ENCODE assay signal across 10 mouse cellular contexts in genomic region chr2:158570421-158571081, GRCm38 (mm10). TPM values are rescaled to one million over a fixed set of nuclear protein-coding genes. Genes with fewer than 3 reads are reported as not detected.
DNase-seq lines count a peak whose midpoint lies in the region; ATAC-seq and TF ChIP-seq lines count a peak whose summit lies in the region.
"Had no signal": no experiment of that assay in that cellular context is flagged by ENCODE, and none has a peak within 500 bp of the region (broad histone marks: within the 10 kb centered on the region; RNA-seq: fewer than 3 reads in every experiment).

No protein-coding gene starts in this region.

- TF ChIP-seq CTCF in layer of hippocampus, adult 2 months (conservative IDR thresholded peaks at IDR 0.05) = no peak

- H3K9me3 ChIP-seq in hindbrain, embryonic 12.5 days (replicated peaks) = no peaks in the 10 kb centered on the region
- H3K9me3 ChIP-seq in liver, embryonic 11.5 days (ENCODE audit: control insufficient read depth, low read length) = no peaks in the 10 kb centered on the region
- H3K9me3 ChIP-seq in neural tube, embryonic 13.5 days = no peaks in the 10 kb centered on the region

- no peak for ATAC-seq in CD4-positive, CD25-positive, alpha-beta regulatory T cell, adult 4 months
- ATAC-seq in hindbrain, embryonic 12.5 days (ENCODE audit: low FRiP score) = peak; percentile 50; the same call in 1 of the 2 replicates
- no peak for ATAC-seq in liver, embryonic 11.5 days (replicated peaks; ENCODE audit: low FRiP score)
- peak; percentile 91 for ATAC-seq in neural tube, embryonic 13.5 days (ENCODE audit: low read depth)

- peak; percentile 54 for DNase-seq in CD4-positive, CD25-positive, alpha-beta regulatory T cell, adult 2 months (ENCODE audit: low read depth, low spot score)
- peak; percentile 71 to 80 for DNase-seq in adrenal gland, postnatal 36 days
- DNase-seq in liver, embryonic 11.5 days (ENCODE audit: low spot score) = peak; percentile 45
- DNase-seq in layer of hippocampus, adult 2 months (ENCODE audit: low spot score in 2 of 2) = no peak
- DNase-seq in frontal cortex, postnatal 10 days (ENCODE audit: low spot score in 2 of 2) = no peak

- peaks cover 13% of the 10 kb centered on the region for H3K4me1 ChIP-seq in hindbrain, embryonic 12.5 days
- no peaks in the 10 kb centered on the region for H3K4me1 ChIP-seq in liver, embryonic 11.5 days (replicated peaks; ENCODE audit: control insufficient read depth, insufficient read depth, low read length)
- peaks cover 27% of the 10 kb centered on the region for H3K4me1 ChIP-seq in neural tube, embryonic 13.5 days (replicated peaks)

- H3K4me2 ChIP-seq in hindbrain, embryonic 12.5 days (replicated peaks) = no peak overlapping the region
- no peak overlapping the region for H3K4me2 ChIP-seq in liver, embryonic 11.5 days
- peak overlapping the region; percentile 28 for H3K4me2 ChIP-seq in neural tube, embryonic 13.5 days

- H3K36me3 ChIP-seq in hindbrain, embryonic 12.5 days = no peaks in the 10 kb centered on the region
- H3K36me3 ChIP-seq in liver, embryonic 11.5 days (ENCODE audit: control insufficient read depth, insufficient read depth, low read length) = no peaks in the 10 kb centered on the region
- H3K36me3 ChIP-seq in neural tube, embryonic 13.5 days = no peaks in the 10 kb centered on the region

- 26% methylated on average over 13 of the region's 13 CpGs for WGBS in hindbrain, embryonic 12.5 days
- WGBS in liver, embryonic 11.5 days = 28% methylated on average over 13 of the region's 13 CpGs
- 10% methylated on average over 13 of the region's 13 CpGs for WGBS in neural tube, embryonic 13.5 days

- peaks cover 25% of the 10 kb centered on the region for H3K27me3 ChIP-seq in hindbrain, embryonic 12.5 days
- H3K27me3 ChIP-seq in liver, embryonic 11.5 days (replicated peaks; ENCODE audit: control insufficient read depth, insufficient read depth, low read length) = peaks cover 5% of the 10 kb centered on the region; the same call in 1 of the 2 replicates
- H3K27me3 ChIP-seq in neural tube, embryonic 13.5 days = peaks cover 63% of the 10 kb centered on the region

- no peak overlapping the region for H3K27ac ChIP-seq in hindbrain, embryonic 12.5 days
- H3K27ac ChIP-seq in liver, embryonic 11.5 days (ENCODE audit: low read depth, low read length) = no peak overlapping the region
- H3K27ac ChIP-seq in neural tube, embryonic 13.5 days (replicated peaks) = peak overlapping the region; percentile 67
- no peak overlapping the region for H3K27ac ChIP-seq in layer of hippocampus, adult 2 months

- no peak overlapping the region for H3K9ac ChIP-seq in hindbrain, embryonic 12.5 days
- no peak overlapping the region for H3K9ac ChIP-seq in liver, embryonic 11.5 days (ENCODE audit: low read depth, low read length)
- no peak overlapping the region for H3K9ac ChIP-seq in neural tube, embryonic 13.5 days

- H3K4me3 ChIP-seq in hindbrain, embryonic 12.5 days = no peak overlapping the region
- no peak overlapping the region for H3K4me3 ChIP-seq in liver, embryonic 11.5 days (ENCODE audit: low read depth, low read length)
- no peak overlapping the region for H3K4me3 ChIP-seq in neural tube, embryonic 13.5 days
- H3K4me3 ChIP-seq in layer of hippocampus, adult 2 months = no peak overlapping the region

RNA-seq across cellular contexts. Expression of gene Slc32a1, which starts 40.0 kb away (rescaled TPM):
- not detected for polyA plus RNA-seq in CD4-positive, CD25-positive, alpha-beta regulatory T cell, adult 4 months (2017; shearing (Covaris generic))
- total RNA-seq in adrenal gland, postnatal 36 days (2021) = not detected
- polyA plus RNA-seq in hindbrain, embryonic 12.5 days (2016; fragmentation: Nextera tagmentation; extraction: Ambion mirVana) = 3.5 and 4.3 TPM in 2 replicates
- polyA plus RNA-seq in liver, embryonic 11.5 days (2014; fragmentation: Nextera tagmentation; extraction: Ambion mirVana) = 0.05 and 0.06 TPM in 2 replicates
- polyA plus RNA-seq in neural tube, embryonic 13.5 days (2015; fragmentation: Nextera tagmentation; extraction: Ambion mirVana) = 6.2 and 7.4 TPM in 2 replicates
- total RNA-seq in layer of hippocampus, adult 2 months (2021) = 10 to 100 TPM; 63.9 to 65.4 TPM
- total RNA-seq: gastrocnemius, postnatal 36 days had no signal

RNA-seq across cellular contexts. Expression of gene Actr5, which starts 54.1 kb away (rescaled TPM):
- polyA plus RNA-seq in CD4-positive, CD25-positive, alpha-beta regulatory T cell, adult 4 months (2017; shearing (Covaris generic)) = 1 to 10 TPM; 2.1 to 2.9 TPM
- 10 to 100 TPM; 11.0 to 11.9 TPM for total RNA-seq in adrenal gland, postnatal 36 days (2021)
- 21.1 and 23.7 TPM in 2 replicates for polyA plus RNA-seq in hindbrain, embryonic 12.5 days (2016; fragmentation: Nextera tagmentation; extraction: Ambion mirVana)
- polyA plus RNA-seq in liver, embryonic 11.5 days (2014; fragmentation: Nextera tagmentation; extraction: Ambion mirVana) = 14.2 and 15.8 TPM in 2 replicates
- polyA plus RNA-seq in neural tube, embryonic 13.5 days (2015; fragmentation: Nextera tagmentation; extraction: Ambion mirVana) = 10.5 and 11.1 TPM in 2 replicates
- 10 to 100 TPM; 11.3 to 12.8 TPM for total RNA-seq in layer of hippocampus, adult 2 months (2021)

RNA-seq across cellular contexts. Expression of gene Arhgap40, which starts 58.0 kb away (rescaled TPM):
- not detected for polyA plus RNA-seq in CD4-positive, CD25-positive, alpha-beta regulatory T cell, adult 4 months (2017; shearing (Covaris generic))
- total RNA-seq in adrenal gland, postnatal 36 days (2021) = not detected
- 0.40 TPM in 1 of 2 replicates, not detected in the other for polyA plus RNA-seq in hindbrain, embryonic 12.5 days (2016; fragmentation: Nextera tagmentation; extraction: Ambion mirVana)
- not detected in 2 replicates for polyA plus RNA-seq in liver, embryonic 11.5 days (2014; fragmentation: Nextera tagmentation; extraction: Ambion mirVana)
- 0.92 and 1.4 TPM in 2 replicates for polyA plus RNA-seq in neural tube, embryonic 13.5 days (2015; fragmentation: Nextera tagmentation; extraction: Ambion mirVana)
- not detected for total RNA-seq in layer of hippocampus, adult 2 months (2021)
- total RNA-seq: gastrocnemius, postnatal 36 days had no signal
- polyA plus RNA-seq: spleen, adult 2 months had no signal

Comparison
In these comparisons a context has a peak if more than half of its experiments do, and no peak if none do; other contexts are left out.
1. DNase-seq: peak in CD4-positive, CD25-positive, alpha-beta regulatory T cell, adult 2 months (single experiment), adrenal gland, postnatal 36 days (2 of 2) and liver, embryonic 11.5 days (single experiment); none in layer of hippocampus, adult 2 months (0 of 2) and frontal cortex, postnatal 10 days (0 of 2).
2. ATAC-seq: peak in hindbrain, embryonic 12.5 days (single experiment) and neural tube, embryonic 13.5 days (single experiment); none in CD4-positive, CD25-positive, alpha-beta regulatory T cell, adult 4 months (single experiment) and liver, embryonic 11.5 days (single experiment).